Mouse (Mus musculus) erythroblast, embryonic 14.5 days (primary cell): Measurements from ENCODE around the gene Rnf185. TPM values are rescaled to one million over a fixed set of nuclear protein-coding genes. Genes with fewer than 3 reads are reported as not detected.

Experiments
- H3K27me3 ChIP-seq: 2 replicates; pipeline ENCODE4 v1.6.1; 2012; ENCODE audit warnings: inconsistent platforms; ENCODE audit not compliant: control insufficient read depth
- H3K36me3 ChIP-seq: 2 replicates; pipeline ENCODE4 v1.6.1; 2012; ENCODE audit warnings: mild to moderate bottlenecking, inconsistent platforms; ENCODE audit not compliant: control insufficient read depth
- H3K4me1 ChIP-seq: 2 replicates; pipeline ENCODE4 v1.6.1; 2012; ENCODE audit warnings: inconsistent platforms; ENCODE audit not compliant: control insufficient read depth
- H3K4me3 ChIP-seq: replicated peaks from 2 replicates; pipeline ENCODE3; 2012; ENCODE audit warnings: moderate library complexity, mild to moderate bottlenecking, inconsistent platforms
- H3K9me3 ChIP-seq: 2 replicates; pipeline ENCODE4 v1.6.1; 2012; ENCODE audit warnings: low read length, inconsistent platforms, mixed read lengths; ENCODE audit not compliant: control insufficient read depth
- GATA1 ChIP-seq: IDR thresholded peaks from 2 replicates; pipeline ENCODE4 v1.6.1; 2012; ENCODE audit warnings: low read length, inconsistent platforms, mixed read lengths
- TAL1 ChIP-seq: IDR thresholded peaks from 3 replicates; pipeline ENCODE4 v1.6.1; 2012; ENCODE audit warnings: low read length, inconsistent platforms, mixed read lengths
- polyA plus RNA-seq: library from polyadenylated mRNA; stranded (reverse); fragments of >175 nt; gene quantifications from 2 replicates; pipeline ENCODE4 v1.2.3, GENCODE M21; 2012

Gene Rnf185
- polyA plus RNA-seq, 1 experiment, result 0.08 TPM

- no peak for TF ChIP-seq GATA1
- no peak for TF ChIP-seq TAL1
Observed at GRCm38 (mm10) chr11:3408997-3409732, 43.0 kb downstream of the Rnf185 start, which contains the start of gene Limk2. TSS of gene Limk2 (minus strand) at chr11:3409189.

DNA sequence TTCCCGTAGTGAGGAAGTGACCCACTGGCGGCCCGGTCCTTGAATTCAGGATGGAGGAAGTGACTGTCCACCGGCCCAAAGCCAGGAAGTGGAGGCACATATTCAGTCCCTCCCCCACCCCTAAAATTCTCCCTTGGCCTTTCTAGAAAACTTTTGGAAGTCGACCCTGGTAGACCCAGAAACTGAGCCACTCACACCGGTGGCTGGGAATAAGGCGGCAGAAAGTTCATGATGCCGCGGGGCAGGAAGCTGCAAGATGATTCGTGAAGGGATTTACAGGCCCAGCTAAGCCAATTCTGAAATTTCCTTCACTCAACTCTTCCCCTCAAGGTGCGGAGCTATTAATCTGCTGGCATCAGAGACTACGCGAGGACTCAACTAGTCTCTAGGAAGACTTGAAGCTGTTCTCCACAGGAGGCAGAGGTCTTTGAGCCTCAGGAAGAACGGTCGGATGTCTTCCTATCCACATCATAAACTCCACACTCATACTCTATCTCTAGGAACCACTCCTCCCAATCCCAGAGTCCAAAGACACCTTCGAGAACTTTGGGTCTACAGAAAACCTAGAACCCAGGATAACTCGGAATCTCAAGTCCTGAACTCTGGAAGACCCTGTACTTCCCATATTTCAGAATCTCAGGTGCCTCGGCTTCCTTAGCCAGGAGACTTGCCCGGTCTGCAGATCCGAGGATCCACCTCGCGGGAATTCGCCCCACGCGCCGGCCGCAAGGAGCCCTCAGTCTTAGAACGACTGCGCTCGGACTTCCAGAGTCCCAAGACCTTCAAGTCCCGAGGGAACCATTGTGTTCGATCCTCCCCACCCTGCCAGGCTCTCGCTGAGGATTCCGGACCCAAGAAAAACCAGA is 43.8 kb downstream of the Rnf185 start:
- H3K27me3 ChIP-seq, result no peaks in the 10 kb centered on the region
- H3K4me3 ChIP-seq, result peak overlapping the region; percentile 91
- peaks cover 7% of the 10 kb centered on the region for H3K36me3 ChIP-seq
- TF ChIP-seq GATA1, result no peak
- no peak for TF ChIP-seq TAL1
- H3K9me3 ChIP-seq, result no peaks in the 10 kb centered on the region
- H3K4me1 ChIP-seq, result peaks cover 47% of the 10 kb centered on the region

More at GRCm38 (mm10) chr11:3408997-3409732, 43.0 kb downstream of the Rnf185 start, which contains the start of gene Limk2:
- H3K27me3 ChIP-seq, result no peaks in the 10 kb centered on the region
- no peaks in the 10 kb centered on the region for H3K9me3 ChIP-seq
- peak within 1 kb of the TSS; percentile 91 for H3K4me3 ChIP-seq
- peaks cover 38% of the 10 kb centered on the region for H3K4me1 ChIP-seq
- H3K36me3 ChIP-seq, result peaks cover 8% of the 10 kb centered on the region

- Histone ChIP-seq H3K27me3 (no peaks in the 10 kb centered on the region), H3K36me3 (peaks cover 7% of the 10 kb centered on the region), H3K4me3 (no peak overlapping the region), H3K4me1 (peaks cover 61% of the 10 kb centered on the region), H3K9me3 (no peaks in the 10 kb centered on the region)
- TF ChIP-seq TAL1 (no peak), GATA1 (no peak)
Observed at GRCm38 (mm10) chr11:3404287-3405047, 47.7 kb downstream of the Rnf185 start.

DNA sequence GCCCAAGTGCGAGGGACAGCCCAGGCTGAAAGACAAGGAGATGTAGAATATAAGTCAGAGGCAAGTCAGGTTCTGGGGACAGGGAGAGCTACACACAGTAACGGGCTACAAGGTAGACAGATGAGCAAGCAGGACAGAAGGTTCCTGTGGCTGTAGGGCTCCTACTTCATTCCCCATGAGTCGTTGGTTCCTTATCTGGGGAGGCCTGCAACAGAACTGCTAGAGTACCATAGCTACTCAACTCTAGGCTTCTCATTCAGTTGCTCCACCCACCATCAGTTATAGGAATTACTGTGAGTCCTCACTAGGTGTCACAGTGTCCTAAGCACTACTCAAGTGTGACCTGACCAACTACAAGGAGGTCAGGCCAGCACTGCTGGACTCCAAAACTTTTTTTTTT is 49.1 kb downstream of the Rnf185 start:
- peak; percentile 14; the same call in 1 of the 3 replicates for TF ChIP-seq TAL1
- peak; percentile 51; the same call in 1 of the 2 replicates for TF ChIP-seq GATA1
- Histone ChIP-seq H3K36me3 (peaks cover 7% of the 10 kb centered on the region), H3K4me1 (peaks cover 48% of the 10 kb centered on the region), H3K27me3 (no peaks in the 10 kb centered on the region), H3K9me3 (no peaks in the 10 kb centered on the region), H3K4me3 (peak overlapping the region; percentile 17)

DNA sequence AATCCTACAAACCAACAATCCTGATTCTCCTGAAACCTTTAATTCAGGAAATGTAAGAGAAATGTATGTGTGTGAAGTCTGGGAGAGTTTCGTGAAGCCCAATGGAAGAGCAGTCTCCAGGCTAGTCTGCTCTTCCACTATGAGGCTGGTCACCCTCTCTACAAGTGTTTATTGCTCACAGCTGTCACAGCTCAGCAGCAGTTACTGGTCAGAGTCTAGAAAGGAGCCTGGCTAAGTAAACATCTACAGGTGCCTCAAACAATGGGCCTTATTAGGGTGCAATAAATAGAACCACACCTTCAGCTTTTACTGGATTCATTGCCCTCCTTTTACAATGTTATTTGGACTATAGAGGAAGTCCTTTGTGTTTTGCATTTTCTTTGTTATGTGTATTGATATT is 53.8 kb downstream of the Rnf185 start:
- Histone ChIP-seq H3K9me3 (no peaks in the 10 kb centered on the region), H3K4me3 (no peak overlapping the region), H3K4me1 (peaks cover 16% of the 10 kb centered on the region), H3K27me3 (no peaks in the 10 kb centered on the region), H3K36me3 (peaks cover 24% of the 10 kb centered on the region)
- TF ChIP-seq GATA1 (no peak), TAL1 (no peak)

DNA sequence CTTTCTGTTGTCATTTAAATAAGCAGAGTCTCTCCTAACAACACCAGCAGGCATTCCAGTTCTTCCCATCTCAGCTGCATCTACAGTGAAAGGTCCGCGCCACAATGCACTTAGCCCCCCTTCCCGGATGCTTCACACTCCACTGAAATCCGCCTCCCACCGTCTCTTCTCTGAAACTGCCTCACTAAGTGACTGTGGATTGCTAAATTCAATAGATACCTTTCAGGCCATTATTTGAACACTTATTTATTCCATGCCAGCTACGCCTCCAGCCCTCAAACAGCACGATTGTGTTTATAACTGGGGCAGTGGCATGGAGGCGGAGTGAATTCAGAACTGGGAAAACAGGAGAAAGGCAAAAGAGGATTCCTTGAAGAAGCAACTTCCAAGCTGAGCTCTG is 55.6 kb downstream of the Rnf185 start:
- peaks cover 32% of the 10 kb centered on the region for H3K36me3 ChIP-seq
- no peaks in the 10 kb centered on the region for H3K9me3 ChIP-seq
- H3K4me3 ChIP-seq, result no peak overlapping the region
- no peak for TF ChIP-seq TAL1
- no peaks in the 10 kb centered on the region for H3K4me1 ChIP-seq
- no peaks in the 10 kb centered on the region for H3K27me3 ChIP-seq

- Histone ChIP-seq H3K4me3 (no peak overlapping the region), H3K36me3 (peaks cover 32% of the 10 kb centered on the region), H3K4me1 (no peaks in the 10 kb centered on the region), H3K9me3 (no peaks in the 10 kb centered on the region), H3K27me3 (no peaks in the 10 kb centered on the region)
- TF ChIP-seq TAL1, result no peak
- no peak for TF ChIP-seq GATA1
Observed at GRCm38 (mm10) chr11:3396091-3396490, 56.1 kb downstream of the Rnf185 start.

DNA sequence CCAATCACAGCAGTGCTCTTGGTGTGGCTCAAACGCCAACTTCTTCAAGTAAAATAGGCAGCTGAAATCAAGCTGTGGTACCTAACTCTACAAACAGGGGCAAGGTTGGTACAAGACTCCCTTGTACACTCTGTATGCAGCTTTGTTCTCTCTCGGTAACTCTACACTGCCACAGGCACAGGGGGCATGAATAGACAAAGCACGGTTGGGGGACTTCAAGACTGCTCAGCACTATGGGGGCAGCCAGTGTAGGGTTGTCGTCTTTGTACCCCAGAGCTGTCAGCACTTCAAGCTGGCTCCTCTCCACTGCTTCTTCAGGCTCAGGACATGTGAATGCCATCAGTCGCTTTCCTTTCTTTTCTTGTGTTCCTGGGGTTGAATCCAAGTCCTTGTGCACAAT is 57.6 kb downstream of the Rnf185 start:
- Histone ChIP-seq H3K4me3 (no peak overlapping the region), H3K9me3 (no peaks in the 10 kb centered on the region), H3K4me1 (no peaks in the 10 kb centered on the region), H3K27me3 (no peaks in the 10 kb centered on the region), H3K36me3 (peaks cover 32% of the 10 kb centered on the region)
- TF ChIP-seq TAL1 (no peak), GATA1 (no peak)

- TF ChIP-seq TAL1 (no peak), GATA1 (no peak)
- peaks cover 31% of the 10 kb centered on the region for H3K36me3 ChIP-seq
- H3K27me3 ChIP-seq, result no peaks in the 10 kb centered on the region
- H3K9me3 ChIP-seq, result no peaks in the 10 kb centered on the region
- no peak overlapping the region for H3K4me3 ChIP-seq
- H3K4me1 ChIP-seq, result peaks cover 3% of the 10 kb centered on the region
Observed at GRCm38 (mm10) chr11:3392526-3392925, 59.6 kb downstream of the Rnf185 start.
